ENCODE assay signal across 8 mouse cellular contexts in the genomic region with DNA sequence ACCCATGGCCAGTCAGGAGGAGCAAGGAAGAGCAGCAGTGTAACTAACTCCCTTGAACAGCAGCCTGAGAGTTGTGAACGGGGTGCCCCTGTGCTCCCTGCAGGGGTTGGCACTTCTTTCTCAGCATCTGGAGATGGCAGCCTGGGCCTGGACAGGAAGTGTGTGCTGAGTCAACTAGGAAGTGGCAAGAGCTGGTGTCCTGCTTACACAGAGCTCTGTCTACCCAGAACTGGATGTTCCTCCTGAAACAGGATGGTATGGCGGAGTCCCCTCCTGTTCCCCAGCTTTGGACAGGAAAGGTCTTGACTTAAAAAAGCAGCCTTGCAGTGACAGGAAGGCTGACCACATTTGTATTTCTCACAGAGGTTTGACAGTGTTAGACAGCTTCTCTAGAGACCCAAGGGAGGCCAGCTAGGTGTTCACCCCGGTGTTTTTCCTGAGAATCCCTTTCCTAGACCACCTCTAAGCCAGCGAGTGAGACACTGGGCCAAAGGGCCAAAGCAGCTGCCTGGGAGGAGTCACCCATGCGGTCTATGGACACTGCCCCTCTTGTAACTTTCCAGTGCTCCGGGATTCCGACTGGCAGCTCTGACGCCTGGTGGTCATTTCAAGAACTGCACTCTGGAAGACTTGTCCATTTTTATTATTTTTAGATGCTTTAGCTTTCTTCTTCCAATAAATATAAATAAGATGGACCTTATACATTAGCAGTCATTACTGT. TPM values are rescaled to one million over a fixed set of nuclear protein-coding genes. Genes with fewer than 3 reads are reported as not detected.
DNase-seq lines count a peak whose midpoint lies in the region; ATAC-seq and TF ChIP-seq lines count a peak whose summit lies in the region.

No protein-coding gene starts in this region.

- H3K36me3 ChIP-seq in limb, embryonic 15.5 days: no peaks in the 10 kb centered on the region
- no peaks in the 10 kb centered on the region for H3K36me3 ChIP-seq in testis, adult 2 months (ENCODE audit: control insufficient read depth, insufficient read depth, low read length)

- no peak overlapping the region for H3K4me2 ChIP-seq in limb, embryonic 15.5 days

- H3K9me3 ChIP-seq in limb, embryonic 15.5 days: no peaks in the 10 kb centered on the region

- H3K27ac ChIP-seq in limb, embryonic 15.5 days: no peak overlapping the region
- H3K27ac ChIP-seq in testis, adult 2 months (ENCODE audit: control insufficient read depth, insufficient read depth, low read depth, low read length): peak overlapping the region; percentile 15; the same call in 1 of the 2 replicates

- no peak overlapping the region for H3K4me3 ChIP-seq in limb, embryonic 15.5 days
- H3K4me3 ChIP-seq in testis, adult 2 months (ENCODE audit: control insufficient read depth, low read depth, low read length): no peak overlapping the region

- H3K9ac ChIP-seq in limb, embryonic 15.5 days: no peak overlapping the region

- H3K4me1 ChIP-seq in limb, embryonic 15.5 days: peaks cover 14% of the 10 kb centered on the region
- 0 out of 2 replicates have a peak, but pooled peaks cover 3% of the 10 kb centered on the region for H3K4me1 ChIP-seq in testis, adult 2 months (ENCODE audit: control insufficient read depth, insufficient read depth, low read length)

- peak; percentile 38; the same call in 1 of the 2 replicates for ATAC-seq in limb, embryonic 15.5 days (ENCODE audit: insufficient number of reproducible peaks, low FRiP score, low TSS enrichment, low read depth)
- ATAC-seq in monocyte, adult 5-6 weeks (replicated peaks; ENCODE audit: insufficient number of reproducible peaks, low FRiP score, low TSS enrichment, poor library complexity, severe bottlenecking): peak; percentile 74

- WGBS in limb, embryonic 15.5 days: 26% methylated on average over 8 of the region's 8 CpGs

- peak; percentile 42 for DNase-seq in ovary, adult 18-20 months (ENCODE audit: low spot score)
- no peak for DNase-seq in ovary, postnatal 10 days (ENCODE audit: low spot score)
- peak; percentile 16 for DNase-seq in cerebellum, adult 11-12 months
- DNase-seq in gastrocnemius, adult 8-10 months (ENCODE audit: low spot score in 2 of 2): peak; percentile 61 to 63
- peak; percentile 78 for DNase-seq in kidney, adult 11 months

- H3K27me3 ChIP-seq in limb, embryonic 15.5 days: no peaks in the 10 kb centered on the region
- no peaks in the 10 kb centered on the region for H3K27me3 ChIP-seq in testis, adult 2 months (ENCODE audit: control insufficient read depth, insufficient read depth, low read length)

- peak; percentile 68; the same call in 1 of the 2 replicates for TF ChIP-seq CTCF in testis, adult 2 months (IDR thresholded peaks at IDR 0.05; ENCODE audit: control insufficient read depth, insufficient read depth, insufficient replicate concordance, low read depth, low read length)

- no peak for TF ChIP-seq POLR2A in testis, adult 2 months (IDR thresholded peaks at IDR 0.05; ENCODE audit: control insufficient read depth, low read depth, low read length)

RNA-seq across cellular contexts. Expression of a gene that starts 20.7 kb away (rescaled TPM):
- total RNA-seq in gastrocnemius, adult 8-10 months (2022): 100 to 1,000 TPM in 1 of 4 experiments, 10 to 100 TPM in 3; 91.5 to 100 (median 92.8) TPM
- 28.3 and 32.6 TPM in 2 replicates for polyA plus RNA-seq in limb, embryonic 15.5 days (2015; fragmentation: Nextera tagmentation; extraction: Ambion mirVana)
- 228 to 273 TPM (median 242 TPM) in 3 replicates for total RNA-seq in monocyte, adult 5-6 weeks (2017)
- polyA plus RNA-seq in testis, adult 2 months (2012; rRNA removed): 94.0 and 96.3 TPM in 2 replicates
